Mouse (Mus musculus) CH12.LX (cell line): ENCODE data around the gene Ptgs1. TPM values are rescaled to one million over a fixed set of nuclear protein-coding genes. Genes with fewer than 3 reads are reported as not detected.

Experiments
- DNase-seq: peaks from one replicate; pipeline ENCODE4 v3.0.0-alpha.2; 2013; ENCODE audit errors: extremely low read depth
- H3K27ac ChIP-seq: 2 replicates; pipeline ENCODE4 v1.5.1; 2012; ENCODE audit warnings: low read depth, mild to moderate bottlenecking, control low read depth, moderate library complexity; ENCODE audit not compliant: insufficient read depth
- H3K27me3 ChIP-seq: replicated peaks from 2 replicates; pipeline ENCODE3; 2012; ENCODE audit warnings: inconsistent platforms
- H3K36me3 ChIP-seq, 2 experiments: replicated peaks in 1 of 2; 2 replicates each; pipeline versions ENCODE3 to v1.6.1; 2012; ENCODE audit warnings: inconsistent platforms in 1 of 2, low read length in 1 of 2, mild to moderate bottlenecking in 1 of 2, mixed read lengths in 1 of 2, moderate library complexity in 1 of 2; ENCODE audit not compliant: control insufficient read depth in 1 of 2, insufficient read depth in 1 of 2
- H3K4me1 ChIP-seq, 2 experiments: 2 replicates each; pipeline ENCODE4 v1.6.1; 2012; ENCODE audit warnings: inconsistent platforms in 1 of 2, moderate library complexity in 1 of 2; ENCODE audit not compliant: insufficient read depth in 2 of 2, control insufficient read depth in 1 of 2
- H3K4me2 ChIP-seq: 2 replicates; pipeline ENCODE4 v1.6.1; 2012; ENCODE audit warnings: low read depth, mild to moderate bottlenecking, control low read depth; ENCODE audit not compliant: poor library complexity, insufficient read depth, severe bottlenecking
- H3K4me3 ChIP-seq, 3 experiments: fragments of 150-350 bp in 1 of 3; sonication (generic) in 1 of 3; replicated peaks in 1 of 3; 2 replicates each; pipeline versions ENCODE3 to v1.5.1; 2011 to 2012; ENCODE audit warnings: low read depth in 2 of 3, low read length in 2 of 3, mild to moderate bottlenecking in 2 of 3, moderate library complexity in 2 of 3, control low read depth in 1 of 3, improper control_type of control experiment in 1 of 3, inconsistent platforms in 1 of 3, mixed read lengths in 1 of 3; ENCODE audit not compliant: poor library complexity in 1 of 3
- H3K79me2 ChIP-seq: replicated peaks from 2 replicates; pipeline ENCODE4 v1.6.1; 2012; ENCODE audit warnings: mild to moderate bottlenecking, moderate library complexity; ENCODE audit not compliant: control insufficient read depth, poor library complexity, insufficient read depth, severe bottlenecking; ENCODE audit errors: extremely low read depth
- H3K9ac ChIP-seq: 2 replicates; pipeline ENCODE4 v1.6.1; 2012; ENCODE audit warnings: low read depth, mild to moderate bottlenecking, control low read depth, moderate library complexity; ENCODE audit not compliant: insufficient read depth
- H3K9me3 ChIP-seq: replicated peaks from 2 replicates; pipeline ENCODE3; 2012; ENCODE audit warnings: low read length, inconsistent platforms, mixed read lengths
- BHLHE40 ChIP-seq: IDR thresholded peaks from 2 replicates; pipeline ENCODE4 v1.6.1; 2011; ENCODE audit warnings: mild to moderate bottlenecking, low read depth, low read length, improper control_type of control experiment
- CHD2 ChIP-seq: IDR thresholded peaks from 2 replicates; pipeline ENCODE4 v1.6.1; 2011; ENCODE audit warnings: low read length, improper control_type of control experiment
- CTCF ChIP-seq, 2 experiments: IDR thresholded peaks in 1 of 2; conservative IDR thresholded peaks in 1 of 2; 2 replicates each; pipeline ENCODE4 v1.5.1; 2011 to 2012; ENCODE audit warnings: low read depth in 2 of 2, low read length in 2 of 2, improper control_type of control experiment in 1 of 2, inconsistent platforms in 1 of 2, mild to moderate bottlenecking in 1 of 2, moderate library complexity in 1 of 2
- E2F4 ChIP-seq: IDR thresholded peaks from 2 replicates; pipeline ENCODE4 v1.6.1; 2011; ENCODE audit warnings: low read depth, low read length, improper control_type of control experiment; ENCODE audit not compliant: insufficient replicate concordance
- ELF1 ChIP-seq: IDR thresholded peaks from 2 replicates; pipeline ENCODE4 v1.6.1; 2014; ENCODE audit warnings: low read depth, mild to moderate bottlenecking, inconsistent platforms, low read length, improper control_type of control experiment
- EP300 ChIP-seq: IDR thresholded peaks from 2 replicates; pipeline ENCODE4 v1.6.1; 2011; ENCODE audit warnings: low read length, improper control_type of control experiment
- GABPA ChIP-seq: IDR thresholded peaks from 2 replicates; pipeline ENCODE4 v1.6.1; 2012; ENCODE audit warnings: low read depth, low read length, improper control_type of control experiment, inconsistent platforms; ENCODE audit not compliant: insufficient replicate concordance
- HCFC1 ChIP-seq: IDR thresholded peaks from 2 replicates; pipeline ENCODE4 v1.6.1; 2012; ENCODE audit warnings: low read depth, mild to moderate bottlenecking, inconsistent platforms, low read length, improper control_type of control experiment
- IRF4 ChIP-seq: IDR thresholded peaks from 2 replicates; pipeline ENCODE4 v1.6.1; 2014; ENCODE audit warnings: low read depth, mild to moderate bottlenecking, inconsistent platforms, low read length, improper control_type of control experiment
- JUN ChIP-seq: IDR thresholded peaks from 2 replicates; pipeline ENCODE4 v1.6.1; 2011; ENCODE audit warnings: low read depth, mild to moderate bottlenecking, low read length, improper control_type of control experiment, moderate library complexity; ENCODE audit not compliant: insufficient read depth
- JUND ChIP-seq: conservative IDR thresholded peaks from 2 replicates; pipeline ENCODE4 v1.6.1; 2011; ENCODE audit warnings: low read depth, low read length, improper control_type of control experiment
- KAT2A ChIP-seq: IDR thresholded peaks from 2 replicates; pipeline ENCODE4 v1.6.1; 2012; ENCODE audit warnings: low read length, improper control_type of control experiment, inconsistent platforms; ENCODE audit not compliant: insufficient replicate concordance
- MAFK ChIP-seq: IDR thresholded peaks from 2 replicates; pipeline ENCODE4 v1.6.1; 2011; ENCODE audit warnings: low read length, improper control_type of control experiment; ENCODE audit not compliant: insufficient replicate concordance
- MAZ ChIP-seq: IDR thresholded peaks from 2 replicates; pipeline ENCODE4 v1.6.1; 2012; ENCODE audit warnings: low read depth, mild to moderate bottlenecking, inconsistent platforms, low read length, improper control_type of control experiment, moderate library complexity
- MEF2A ChIP-seq: IDR thresholded peaks from 2 replicates; pipeline ENCODE4 v1.6.1; 2014; ENCODE audit warnings: low read depth, mild to moderate bottlenecking, inconsistent platforms, low read length, improper control_type of control experiment, borderline replicate concordance
- MXI1 ChIP-seq: IDR thresholded peaks from 2 replicates; pipeline ENCODE4 v1.6.1; 2011; ENCODE audit warnings: mild to moderate bottlenecking, low read depth, low read length, improper control_type of control experiment
- MYC ChIP-seq: IDR thresholded peaks from 2 replicates; pipeline ENCODE4 v1.6.1; 2011; ENCODE audit warnings: low read depth, mild to moderate bottlenecking, improper control_type of control experiment, low read length
- NELFE ChIP-seq: IDR thresholded peaks from 2 replicates; pipeline ENCODE4 v1.6.1; 2011; ENCODE audit warnings: low read depth, low read length, improper control_type of control experiment
- NRF1 ChIP-seq: IDR thresholded peaks from 2 replicates; pipeline ENCODE4 v1.6.1; 2014; ENCODE audit warnings: low read depth, mild to moderate bottlenecking, inconsistent platforms, low read length, improper control_type of control experiment, moderate library complexity
- POLR2A ChIP-seq: IDR thresholded peaks from 2 replicates; pipeline ENCODE4 v1.6.1; 2011; ENCODE audit warnings: low read depth, mild to moderate bottlenecking, improper control_type of control experiment, low read length
- RAD21 ChIP-seq: IDR thresholded peaks from 2 replicates; pipeline ENCODE4 v1.6.1; 2011; ENCODE audit warnings: low read depth, mild to moderate bottlenecking, low read length, improper control_type of control experiment, moderate library complexity
- RCOR1 ChIP-seq: conservative IDR thresholded peaks from 2 replicates; pipeline ENCODE4 v1.6.1; 2012; ENCODE audit warnings: low read depth, mild to moderate bottlenecking, inconsistent platforms, low read length, improper control_type of control experiment
- SMC3 ChIP-seq: IDR thresholded peaks from 2 replicates; pipeline ENCODE4 v1.6.1; 2011; ENCODE audit warnings: low read depth, low read length, improper control_type of control experiment
- TBP ChIP-seq: conservative IDR thresholded peaks from 2 replicates; pipeline ENCODE4 v1.6.1; 2011; ENCODE audit warnings: low read depth, low read length, improper control_type of control experiment
- TCF12 ChIP-seq: IDR thresholded peaks from 2 replicates; pipeline ENCODE4 v1.6.1; 2014; ENCODE audit warnings: low read depth, mild to moderate bottlenecking, inconsistent platforms, low read length, improper control_type of control experiment
- UBTF ChIP-seq: IDR thresholded peaks from 2 replicates; pipeline ENCODE4 v1.6.1; 2012; ENCODE audit warnings: low read depth, mild to moderate bottlenecking, inconsistent platforms, low read length, improper control_type of control experiment, moderate library complexity
- USF2 ChIP-seq: conservative IDR thresholded peaks from 2 replicates; pipeline ENCODE4 v1.6.1; 2011; ENCODE audit warnings: low read depth, low read length, improper control_type of control experiment
- ZC3H11A ChIP-seq: IDR thresholded peaks from 2 replicates; pipeline ENCODE4 v1.6.1; 2012; ENCODE audit warnings: low read depth, mild to moderate bottlenecking, inconsistent platforms, low read length, improper control_type of control experiment
- ZKSCAN1 ChIP-seq: IDR thresholded peaks from 2 replicates; pipeline ENCODE4 v1.6.1; 2012; ENCODE audit warnings: low read depth, inconsistent platforms, low read length, improper control_type of control experiment, borderline replicate concordance
- ZMIZ1 ChIP-seq: IDR thresholded peaks from 2 replicates; pipeline ENCODE4 v1.6.1; 2012; ENCODE audit warnings: low read depth, mild to moderate bottlenecking, inconsistent platforms, low read length, improper control_type of control experiment
- ZNF384 ChIP-seq: IDR thresholded peaks from 2 replicates; pipeline ENCODE4 v1.6.1; 2012; ENCODE audit warnings: low read depth, low read length, improper control_type of control experiment, inconsistent platforms
- dilution Hi-C: fragments of 300-500 bp; cut with MboI; formaldehyde crosslinking; loops from 2 replicates; pipeline ENCODE4 v1.14.3; 2020; ENCODE audit warnings: low sequenced_read_pairs; ENCODE audit not compliant: extremely low pct_unique_long_range_greater_than_20kb, extremely low pct_ligation_motif_present
- in situ Hi-C: fragments of 300-500 bp; cut with MboI; formaldehyde crosslinking; loops from 3 replicates; pipeline ENCODE4 v1.14.3; 2019; ENCODE audit warnings: low sequenced_read_pairs, low pct_ligation_motif_present, low pct_unique_long_range_greater_than_20kb, mixed read lengths
- polyA plus RNA-seq: library from polyadenylated mRNA; unstranded; fragments of >175 nt; gene quantifications from 2 replicates; pipeline ENCODE4 v1.2.1, GENCODE M21; 2012; ENCODE audit warnings: low read depth; ENCODE audit not compliant: insufficient read length
- total RNA-seq, 2 experiments: library from RNA; depleted of rRNA; stranded (reverse); fragments of 300-350 nt in 1 of 2; fragments of >200 nt in 1 of 2; gene quantifications; 2 replicates each; pipeline ENCODE4 v1.2.3; 2012 to 2014

The Ptgs1 gene
- total and polyA plus RNA-seq, 3 experiments = 1.6 to 3.1 (median 3.0) TPM

GRCm38 (mm10) chr2:36216546-36216945, 13.7 kb upstream of the Ptgs1 start:
- Histone ChIP-seq H3K9me3 (no peaks in the 10 kb centered on the region), H3K36me3 (no peaks in the 10 kb centered on the region), H3K9ac (no peak overlapping the region), H3K4me2 (no peak overlapping the region), H3K27ac (no peak overlapping the region), H3K4me3 (no peak overlapping the region), H3K27me3 (no peaks in the 10 kb centered on the region), H3K79me2 (no peaks in the 10 kb centered on the region), H3K4me1 (peaks cover 16 to 57% of the 10 kb centered on the region in 2 experiments)
- dilution Hi-C loops (no loop called here), in situ Hi-C loops (loop anchor here (10.0 to 25.0 kb wide), 2 partner anchors 58 to 654 kb away; partner anchors contain the start of gene Dab2ip)
- no peak for TF ChIP-seq TBP
- TF ChIP-seq BHLHE40 = no peak
- no peak for TF ChIP-seq E2F4
- no peak for TF ChIP-seq ZKSCAN1
- TF ChIP-seq IRF4 = no peak
- DNase-seq = peak; percentile 53

- DNase-seq = peak; percentile 80
- dilution Hi-C loops = no loop called here
- TF ChIP-seq ZMIZ1 = no peak
- TF ChIP-seq CTCF (conservative IDR thresholded peaks at IDR 0.05 in 1 of 2, IDR thresholded peaks at IDR 0.05 in 1 of 2; ENCODE audit: low read depth in 2 of 2, low read length in 2 of 2) = no peak
- TF ChIP-seq EP300 = peak; percentile 89
- peak; percentile 79 for TF ChIP-seq CHD2
- no peak for TF ChIP-seq NRF1
- no peak for TF ChIP-seq TBP
- TF ChIP-seq MYC = no peak
- TF ChIP-seq KAT2A = no peak
- peak; percentile 74 for TF ChIP-seq TCF12
- TF ChIP-seq HCFC1 = no peak
- TF ChIP-seq UBTF = 0 out of 2 replicates have a peak, but pooled peaks have one; percentile 32
- TF ChIP-seq MAFK = 0 out of 2 replicates have a peak, but pooled peaks have one; percentile 18
- TF ChIP-seq MEF2A = peak; percentile 96
- no peak for TF ChIP-seq JUND
- TF ChIP-seq GABPA = no peak
- no peak for TF ChIP-seq POLR2A
- peak; percentile 70 for TF ChIP-seq BHLHE40
- TF ChIP-seq SMC3 = no peak; the same call in 1 of the 2 replicates
- no peak for TF ChIP-seq MXI1
- TF ChIP-seq USF2 = no peak
- TF ChIP-seq ZC3H11A = no peak
- no peak for TF ChIP-seq JUN
- no peak for TF ChIP-seq NELFE
- 0 out of 2 replicates have a peak, but pooled peaks have one; percentile 14 for TF ChIP-seq ELF1
- peak; percentile 71 for TF ChIP-seq RCOR1
- TF ChIP-seq IRF4 = peak; percentile 89
- no peak for TF ChIP-seq ZNF384
- TF ChIP-seq MAZ = no peak; the same call in 1 of the 2 replicates
- no peak for TF ChIP-seq E2F4
- no peak for TF ChIP-seq ZKSCAN1
- no peak for TF ChIP-seq RAD21
Measured at GRCm38 (mm10) chr2:36216953-36217573, 13.2 kb upstream of the Ptgs1 start.

More at GRCm38 (mm10) chr2:36216953-36217573, 13.2 kb upstream of the Ptgs1 start:
- Histone ChIP-seq H3K4me1 (peaks cover 16 to 60% of the 10 kb centered on the region in 2 experiments), H3K4me2 (no peak overlapping the region), H3K79me2 (no peaks in the 10 kb centered on the region), H3K4me3 (no peak overlapping the region), H3K27ac (no peak overlapping the region), H3K27me3 (no peaks in the 10 kb centered on the region), H3K36me3 (no peaks in the 10 kb centered on the region), H3K9me3 (no peaks in the 10 kb centered on the region), H3K9ac (no peak overlapping the region)
- in situ Hi-C loops = loop anchor here (10.0 to 25.0 kb wide), 2 partner anchors 58 to 655 kb away; partner anchors contain the start of gene Dab2ip
